Mouse (Mus musculus): ENCODE results near the gene Arf3. TPM values are rescaled to one million over a fixed set of nuclear protein-coding genes. Genes with fewer than 3 reads are reported as not detected.

The Arf3 gene
- total and polyA plus RNA-seq, 2 experiments, result 10.5 to 43.0 TPM

- 8% methylated on average over 40 of the region's 40 CpGs for WGBS
- TF ChIP-seq POLR2A (IDR thresholded peaks at IDR 0.05; ENCODE audit: extremely low read depth, insufficient read depth, low read length), result no peak
- TF ChIP-seq CTCF (IDR thresholded peaks at IDR 0.05; ENCODE audit: low read depth, low read length), result peak; percentile 86
- Histone ChIP-seq H3K9ac (ENCODE audit: low read depth, low read length) (no peak overlapping the region), H3K27ac (replicated peaks; ENCODE audit: insufficient read depth, low read depth, low read length) (no peak overlapping the region), H3K4me3 (ENCODE audit: insufficient read depth, low read depth, low read length) (no peak overlapping the region), H3K36me3 (ENCODE audit: control insufficient read depth, insufficient read depth, low read length) (no peaks in the 10 kb centered on the region), H3K4me1 (ENCODE audit: control insufficient read depth, insufficient read depth, low read length) (peaks cover 9% of the 10 kb centered on the region), H3K27me3 (ENCODE audit: control insufficient read depth, insufficient read depth, low read length) (0 out of 2 replicates have a peak, but pooled peaks cover 2% of the 10 kb centered on the region), H3K79me2 (ENCODE audit: control insufficient read depth, insufficient read depth, low read length) (no peaks in the 10 kb centered on the region)
- DNase-seq (ENCODE audit: extremely low read depth, low read depth, low spot score), result peak; percentile 39
These were observed 63.6 kb downstream of the Arf3 start for GRCm38 (mm10) chr15:98699190-98700105.

DNA sequence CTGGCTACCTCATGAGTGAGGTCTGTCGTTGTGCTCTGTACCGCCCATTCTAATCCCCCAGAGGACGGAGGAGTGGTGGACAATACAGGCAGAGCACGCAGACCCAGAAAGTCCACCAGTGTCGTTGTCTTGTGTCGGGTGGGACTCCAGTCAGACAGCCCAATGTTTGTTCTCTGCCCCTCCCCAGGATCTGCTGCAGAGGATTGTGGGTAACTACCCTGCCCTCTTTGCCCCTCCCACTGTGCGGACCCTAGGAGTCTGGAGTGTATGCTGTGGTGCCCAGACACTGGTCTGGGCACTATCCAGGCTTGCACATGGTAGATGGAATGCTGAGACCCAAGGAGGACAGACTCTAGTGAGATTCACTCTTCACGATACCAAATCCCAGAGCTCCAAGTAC lies 66.8 kb downstream of the Arf3 start:
- no peak overlapping the region for H3K9ac ChIP-seq (ENCODE audit: low read depth, low read length)
- peaks cover 17% of the 10 kb centered on the region for H3K4me1 ChIP-seq (ENCODE audit: control insufficient read depth, insufficient read depth, low read length)
- peak overlapping the region; percentile 12; the same call in 1 of the 2 replicates for H3K27ac ChIP-seq (replicated peaks; ENCODE audit: insufficient read depth, low read depth, low read length)
- H3K27me3 ChIP-seq (ENCODE audit: control insufficient read depth, insufficient read depth, low read length), result 0 out of 2 replicates have a peak, but pooled peaks cover 2% of the 10 kb centered on the region
- TF ChIP-seq POLR2A (IDR thresholded peaks at IDR 0.05; ENCODE audit: extremely low read depth, insufficient read depth, low read length) (no peak), CTCF (IDR thresholded peaks at IDR 0.05; ENCODE audit: low read depth, low read length) (no peak)
- DNase-seq (ENCODE audit: extremely low read depth, low read depth, low spot score), result no peak
- 50% methylated on average over 8 of the region's 8 CpGs for WGBS
- H3K36me3 ChIP-seq (ENCODE audit: control insufficient read depth, insufficient read depth, low read length), result no peaks in the 10 kb centered on the region
- no peaks in the 10 kb centered on the region for H3K79me2 ChIP-seq (ENCODE audit: control insufficient read depth, insufficient read depth, low read length)
- no peak overlapping the region for H3K4me3 ChIP-seq (ENCODE audit: insufficient read depth, low read depth, low read length)

DNA sequence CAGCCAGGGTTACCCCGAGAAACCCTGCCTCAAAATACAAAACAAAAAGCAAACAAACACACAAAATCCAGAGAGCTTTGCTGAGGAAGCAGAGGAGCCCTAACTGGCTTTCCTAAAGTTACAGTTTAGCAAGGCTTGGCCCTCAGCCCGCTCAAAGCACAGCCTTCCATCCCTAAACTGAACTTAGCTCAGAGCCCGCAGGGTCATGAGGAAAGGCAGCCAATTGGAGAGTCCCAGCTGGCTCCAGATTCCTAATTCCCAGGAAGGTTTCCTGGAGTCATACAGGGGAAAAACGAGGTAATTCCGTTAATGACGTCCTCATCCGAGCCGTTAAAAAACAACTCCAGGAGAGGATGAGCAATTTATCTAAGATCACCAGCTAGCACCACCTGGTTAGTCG lies 67.3 kb downstream of the Arf3 start:
- TF ChIP-seq CTCF (IDR thresholded peaks at IDR 0.05; ENCODE audit: low read depth, low read length), result no peak
- TF ChIP-seq POLR2A (IDR thresholded peaks at IDR 0.05; ENCODE audit: extremely low read depth, insufficient read depth, low read length), result no peak
- H3K27me3 ChIP-seq (ENCODE audit: control insufficient read depth, insufficient read depth, low read length), result 0 out of 2 replicates have a peak, but pooled peaks cover 2% of the 10 kb centered on the region
- H3K27ac ChIP-seq (replicated peaks; ENCODE audit: insufficient read depth, low read depth, low read length), result peak overlapping the region; percentile 12; the same call in 1 of the 2 replicates
- DNase-seq (ENCODE audit: extremely low read depth, low read depth, low spot score), result peak; percentile 99
- H3K4me3 ChIP-seq (ENCODE audit: insufficient read depth, low read depth, low read length), result no peak overlapping the region
- no peaks in the 10 kb centered on the region for H3K36me3 ChIP-seq (ENCODE audit: control insufficient read depth, insufficient read depth, low read length)
- peaks cover 17% of the 10 kb centered on the region for H3K4me1 ChIP-seq (ENCODE audit: control insufficient read depth, insufficient read depth, low read length)
- H3K9ac ChIP-seq (ENCODE audit: low read depth, low read length), result no peak overlapping the region
- no peaks in the 10 kb centered on the region for H3K79me2 ChIP-seq (ENCODE audit: control insufficient read depth, insufficient read depth, low read length)
- WGBS, result 7% methylated on average over 9 of the region's 9 CpGs

DNA sequence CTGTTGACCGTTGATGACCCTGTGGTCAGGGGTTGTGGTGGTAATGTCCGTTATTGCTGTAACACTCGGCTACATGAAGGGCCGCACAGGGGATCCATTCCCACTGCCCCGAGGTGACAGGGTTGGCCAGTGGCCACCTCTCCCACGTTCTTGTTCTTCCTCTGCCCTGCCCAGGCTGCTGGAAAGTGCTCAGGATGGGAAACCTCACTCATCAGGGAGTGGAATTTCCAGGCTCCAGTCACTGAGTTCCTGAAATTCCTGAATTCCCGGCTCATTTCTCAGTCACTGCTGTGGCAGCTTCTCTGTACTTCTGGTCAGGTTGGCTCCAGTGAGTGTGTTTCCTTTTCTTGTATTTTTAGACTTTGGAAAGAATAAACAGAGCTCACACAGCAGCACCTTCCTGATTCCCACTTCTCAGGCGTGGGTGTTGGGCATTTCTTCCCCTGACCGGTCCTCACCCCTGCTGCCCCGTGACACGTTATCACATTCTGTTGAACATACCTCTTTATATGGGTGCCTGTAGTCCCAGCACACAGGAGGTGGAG lies 70.8 kb downstream of the Arf3 start:
- DNase-seq (ENCODE audit: extremely low read depth, low read depth, low spot score), result peak; percentile 69
- Histone ChIP-seq H3K9ac (ENCODE audit: low read depth, low read length) (no peak overlapping the region), H3K27ac (replicated peaks; ENCODE audit: insufficient read depth, low read depth, low read length) (peak overlapping the region; percentile 49), H3K36me3 (ENCODE audit: control insufficient read depth, insufficient read depth, low read length) (no peaks in the 10 kb centered on the region), H3K4me3 (ENCODE audit: insufficient read depth, low read depth, low read length) (no peak overlapping the region), H3K27me3 (ENCODE audit: control insufficient read depth, insufficient read depth, low read length) (no peaks in the 10 kb centered on the region), H3K4me1 (ENCODE audit: control insufficient read depth, insufficient read depth, low read length) (peaks cover 14% of the 10 kb centered on the region), H3K79me2 (ENCODE audit: control insufficient read depth, insufficient read depth, low read length) (no peaks in the 10 kb centered on the region)
- WGBS, result 6% methylated on average over 11 of the region's 11 CpGs
- TF ChIP-seq POLR2A (IDR thresholded peaks at IDR 0.05; ENCODE audit: extremely low read depth, insufficient read depth, low read length) (no peak), CTCF (IDR thresholded peaks at IDR 0.05; ENCODE audit: low read depth, low read length) (no peak)

GRCm38 (mm10) chr15:98691486-98692147 lies 71.4 kb downstream of the Arf3 start:
- H3K27ac ChIP-seq (replicated peaks; ENCODE audit: insufficient read depth, low read depth, low read length), result no peak overlapping the region
- no peak overlapping the region for H3K9ac ChIP-seq (ENCODE audit: low read depth, low read length)
- TF ChIP-seq CTCF (IDR thresholded peaks at IDR 0.05; ENCODE audit: low read depth, low read length) (no peak), POLR2A (IDR thresholded peaks at IDR 0.05; ENCODE audit: extremely low read depth, insufficient read depth, low read length) (no peak)
- no peak overlapping the region for H3K4me3 ChIP-seq (ENCODE audit: insufficient read depth, low read depth, low read length)
- no peaks in the 10 kb centered on the region for H3K79me2 ChIP-seq (ENCODE audit: control insufficient read depth, insufficient read depth, low read length)
- no peaks in the 10 kb centered on the region for H3K36me3 ChIP-seq (ENCODE audit: control insufficient read depth, insufficient read depth, low read length)
- 91% methylated on average over 7 of the region's 7 CpGs for WGBS
- no peak for DNase-seq (ENCODE audit: extremely low read depth, low read depth, low spot score)
- peaks cover 14% of the 10 kb centered on the region for H3K4me1 ChIP-seq (ENCODE audit: control insufficient read depth, insufficient read depth, low read length)
- H3K27me3 ChIP-seq (ENCODE audit: control insufficient read depth, insufficient read depth, low read length), result no peaks in the 10 kb centered on the region

Measured in liver, adult 2 months (tissue).